Mouse (Mus musculus): ENCODE results near the gene Mapk6.

DNA sequence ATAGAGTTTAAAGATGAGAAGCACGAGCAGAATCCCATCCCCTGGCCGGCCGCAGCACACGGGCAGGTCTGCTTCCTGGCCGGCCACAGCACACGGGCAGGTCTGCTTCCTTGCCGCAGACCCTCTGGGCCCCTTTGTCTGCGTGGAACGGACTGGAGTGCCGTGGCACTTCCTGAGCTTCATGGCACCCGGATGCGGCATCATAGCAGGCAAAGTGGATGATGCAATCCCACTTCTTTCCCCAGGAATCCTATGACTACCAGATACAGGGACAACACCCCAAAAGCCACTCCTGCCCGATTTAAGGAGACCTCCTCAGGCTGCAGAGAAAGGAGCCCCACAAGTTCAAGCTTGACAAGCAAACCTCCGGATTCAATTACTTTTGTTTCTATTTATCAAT is 27.0 kb downstream of the Mapk6 start:
- TF ChIP-seq POLR2A (IDR thresholded peaks at IDR 0.05; ENCODE audit: borderline replicate concordance, extremely low read depth, low read depth, low read length) (no peak), CTCF (IDR thresholded peaks at IDR 0.05; ENCODE audit: insufficient read depth, low read length) (no peak)

All from lung, adult 2 months (tissue).